Mouse (Mus musculus) frontal cortex, postnatal 10 days (tissue): ENCODE results near the gene Tdrd5.
"Not testable (repeated sequence)": the region's sequence is repeated elsewhere in the genome, so short reads cannot be mapped to it uniquely, and the experiment has no call there.

ENCODE experiments used
- DNase-seq, 2 experiments: peaks; one replicate each; pipeline ENCODE4 v3.0.0; 2022; ENCODE audit warnings: low spot score in 2 of 2, mixed read lengths in 1 of 2

Gene Tdrd5

GRCm38 (mm10) chr1:156302911-156303749 lies at the start of gene Tdrd5:
TSS of gene Tdrd5 (minus strand) at chr1:156303664.
- peak in 1 of 2 experiments; percentile 40 for DNase-seq

GRCm38 (mm10) chr1:156352466-156352865 lies 49.0 kb upstream of the Tdrd5 start:
- DNase-seq: no peak

- DNase-seq: no peak
These were observed 47.0 kb upstream of the Tdrd5 start for GRCm38 (mm10) chr1:156350441-156350840.

- DNase-seq: no peak
These were observed 45.6 kb upstream of the Tdrd5 start for GRCm38 (mm10) chr1:156349031-156349430.

- no peak for DNase-seq
These were observed 42.2 kb upstream of the Tdrd5 start for GRCm38 (mm10) chr1:156345633-156346032.

GRCm38 (mm10) chr1:156344433-156344832 lies 41.0 kb upstream of the Tdrd5 start:
- DNase-seq: no peak

- no peak for DNase-seq
These were observed 37.4 kb upstream of the Tdrd5 start for GRCm38 (mm10) chr1:156340847-156341246.

- DNase-seq: no peak
These were observed 19.7 kb upstream of the Tdrd5 start for GRCm38 (mm10) chr1:156323126-156323525.

GRCm38 (mm10) chr1:156310630-156311029 lies 7.2 kb upstream of the Tdrd5 start, which contains the start of gene Nphs2:
TSS of gene Nphs2 (plus strand) at chr1:156310727.
- DNase-seq: no peak

- no peak for DNase-seq
These were observed 5.1 kb upstream of the Tdrd5 start for GRCm38 (mm10) chr1:156308595-156308994.

- no peak for DNase-seq
These were observed 13.4 kb downstream of the Tdrd5 start for GRCm38 (mm10) chr1:156290016-156290415.

GRCm38 (mm10) chr1:156289222-156289587 lies 14.3 kb downstream of the Tdrd5 start:
- not testable (repeated sequence) for DNase-seq

- DNase-seq: no peak
These were observed 14.8 kb downstream of the Tdrd5 start for GRCm38 (mm10) chr1:156288556-156289221.

GRCm38 (mm10) chr1:156285541-156285896 lies 17.9 kb downstream of the Tdrd5 start:
- DNase-seq: no peak

GRCm38 (mm10) chr1:156284851-156285540 lies 18.5 kb downstream of the Tdrd5 start:
- no peak for DNase-seq

- no peak for DNase-seq
These were observed 19.3 kb downstream of the Tdrd5 start for GRCm38 (mm10) chr1:156284207-156284606.

GRCm38 (mm10) chr1:156280131-156280530 lies 23.3 kb downstream of the Tdrd5 start:
- no peak for DNase-seq

- DNase-seq: no peak
These were observed 29.8 kb downstream of the Tdrd5 start for GRCm38 (mm10) chr1:156273647-156274046.

- DNase-seq: no peak
These were observed 31.8 kb downstream of the Tdrd5 start for GRCm38 (mm10) chr1:156271654-156272053.

GRCm38 (mm10) chr1:156270471-156270870 lies 33.0 kb downstream of the Tdrd5 start:
- DNase-seq: no peak

- DNase-seq: not testable (repeated sequence)
These were observed 34.9 kb downstream of the Tdrd5 start for GRCm38 (mm10) chr1:156268546-156268945.

- DNase-seq: no peak
These were observed 39.5 kb downstream of the Tdrd5 start for GRCm38 (mm10) chr1:156263946-156264345.
